Mouse (Mus musculus) E14TG2a.4 (cell line): ENCODE measurements at regions not wholly inside any gene's neighbourhood (a gene's known extent, or its start where the extent isn't known, plus 50 kb on each side); places are given as distances from the start of the nearest gene placed in this dataset.

Source experiments
- CTCF ChIP-seq: conservative IDR thresholded peaks from 2 replicates; pipeline ENCODE4 v1.5.1; 2014; ENCODE audit warnings: low read length
- NANOG ChIP-seq: IDR thresholded peaks from 2 replicates; pipeline ENCODE4 v1.6.1; 2014; ENCODE audit warnings: borderline replicate concordance, low read length, mixed read lengths
- POU5F1 ChIP-seq: IDR thresholded peaks from 2 replicates; pipeline ENCODE4 v1.6.1; 2014; ENCODE audit warnings: low read length, borderline replicate concordance

DNA sequence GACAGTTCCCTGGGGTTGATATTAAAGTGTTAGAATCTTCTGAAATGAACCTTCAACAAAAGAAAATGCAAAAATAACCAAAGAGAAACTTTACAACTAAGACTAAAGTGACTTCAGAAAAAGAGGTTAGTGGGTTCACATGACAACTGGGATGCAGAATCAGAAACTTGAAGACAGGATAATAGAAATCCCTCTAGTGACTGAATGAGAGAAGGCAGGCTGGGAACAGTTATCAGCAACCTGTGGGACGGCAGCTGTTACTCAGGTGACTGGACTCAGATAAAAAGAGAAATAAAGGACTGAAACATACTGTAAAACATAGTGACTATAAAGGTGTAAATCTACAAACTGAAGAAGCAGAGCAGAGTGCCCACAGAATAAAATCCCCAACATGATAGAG is 287.4 kb upstream of the Irx4 start:
- TF ChIP-seq CTCF (peak; percentile 24; the same call in 1 of the 2 replicates), POU5F1 (no peak), NANOG (no peak)
